Mouse (Mus musculus): ENCODE data around the gene Nat8f4.
"Not testable (repeated sequence)": the region's sequence is repeated elsewhere in the genome, so short reads cannot be mapped to it uniquely, and the experiment has no call there.

DNA sequence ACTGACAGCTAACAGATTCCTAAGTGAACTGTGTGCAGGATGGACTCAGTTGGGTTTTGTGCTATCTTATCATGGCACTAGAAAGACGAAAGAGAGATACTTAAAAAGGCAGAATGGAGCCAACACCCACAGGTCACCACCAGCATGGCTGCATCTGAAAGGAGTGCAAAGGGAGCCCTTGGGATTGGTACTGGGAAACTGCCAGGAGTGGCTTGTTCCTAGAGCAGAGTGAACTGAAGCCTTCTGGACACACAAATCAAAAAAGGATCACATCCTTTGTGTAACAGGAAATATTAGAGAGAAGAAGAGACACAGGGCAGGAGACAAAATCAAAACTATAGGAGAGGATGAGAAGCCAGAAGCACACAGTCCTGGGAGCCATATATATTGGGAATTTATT, 37.7 kb downstream of the Nat8f4 start:
- not testable (repeated sequence) for TF ChIP-seq CTCF (IDR thresholded peaks at IDR 0.05; ENCODE audit: control insufficient read depth, insufficient read depth, low read length); POLR2A (IDR thresholded peaks at IDR 0.05; ENCODE audit: borderline replicate concordance, control insufficient read depth, low read depth, low read length)
